ENCODE assay signal across 9 mouse cellular contexts in the genomic region with DNA sequence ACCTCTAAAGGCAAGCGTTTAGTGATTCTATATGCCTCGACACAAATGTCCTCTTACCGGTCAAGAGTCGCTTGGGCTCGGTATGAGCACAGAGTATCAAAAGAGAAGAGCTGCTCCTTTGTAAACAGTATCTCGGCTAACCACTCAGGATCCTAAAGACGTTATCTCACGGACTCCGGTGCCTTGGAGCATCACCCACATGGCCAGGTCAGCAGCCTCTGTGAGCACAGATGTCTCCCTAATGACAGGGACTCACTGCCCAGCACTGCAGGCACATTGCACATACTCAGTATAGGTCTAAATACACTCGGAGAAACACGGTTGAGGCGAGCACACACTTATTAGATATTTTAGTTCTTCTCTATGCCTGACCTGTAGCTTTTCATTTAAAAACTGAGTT.
DNase-seq lines count a peak whose midpoint lies in the region.
"Had no signal": no experiment of that assay in that cellular context is flagged by ENCODE, and none has a peak within 500 bp of the region (broad histone marks: within the 10 kb centered on the region; RNA-seq: fewer than 3 reads in every experiment).

No protein-coding gene starts in this region.

- peak; percentile 52 to 60 for DNase-seq in cerebellum, adult 18-20 months
- DNase-seq in cerebellum, adult 9-10 months: no peak
- DNase-seq in cerebellum, adult 9-11 months: peak; percentile 65
- DNase-seq in cerebellum, adult 11 months: no peak
- DNase-seq: adrenal gland, adult 2 months; adrenal gland, postnatal 10 days; adrenal gland, postnatal 25 days; embryo, embryonic 11 days; gastrocnemius, adult 2 months had no signal

Comparison
In these comparisons a context has a peak if more than half of its experiments do, and no peak if none do; other contexts are left out.
1. DNase-seq: peak in cerebellum, adult 18-20 months (2 of 2) and cerebellum, adult 9-11 months (single experiment); none in cerebellum, adult 9-10 months (single experiment) and cerebellum, adult 11 months (single experiment).